Mouse (Mus musculus) liver (tissue): Measurements from ENCODE around the gene Ring1.

Experiments used
- DNase-seq: peaks from one replicate; pipeline ENCODE4 v3.0.0-alpha.2; 2020; ENCODE audit warnings: mixed read lengths

Ring1 gene

DNA sequence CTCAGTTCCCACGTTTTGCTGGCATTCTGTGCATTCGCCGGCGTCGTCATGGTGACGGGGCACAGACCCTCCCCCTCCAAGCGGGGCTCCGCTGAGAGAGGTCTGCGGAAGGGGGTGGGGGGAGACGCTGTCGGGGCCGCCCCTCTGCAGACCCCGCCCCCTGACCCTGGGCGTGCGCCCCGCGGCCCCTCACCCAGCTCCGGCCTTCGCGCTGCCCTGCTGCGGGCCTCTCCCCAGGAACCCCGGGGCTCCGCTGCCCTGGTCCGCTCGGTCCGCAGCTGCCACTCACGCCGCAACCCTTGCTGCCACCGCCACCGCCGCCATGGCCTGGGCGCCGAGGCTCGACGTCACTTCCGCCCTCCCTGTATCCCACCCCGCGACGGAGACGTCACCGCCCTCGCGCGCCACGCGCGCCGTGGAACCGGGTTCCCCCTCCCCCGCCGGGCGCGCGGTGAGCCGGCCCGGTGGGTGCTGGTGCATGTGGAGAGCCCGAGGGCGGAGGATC lies at the start of gene Ring1:
Gene Ring1 (minus strand): TSS at position 364 of the 505 bp plus-strand sequence.
- peak; percentile 82 for DNase-seq

DNA sequence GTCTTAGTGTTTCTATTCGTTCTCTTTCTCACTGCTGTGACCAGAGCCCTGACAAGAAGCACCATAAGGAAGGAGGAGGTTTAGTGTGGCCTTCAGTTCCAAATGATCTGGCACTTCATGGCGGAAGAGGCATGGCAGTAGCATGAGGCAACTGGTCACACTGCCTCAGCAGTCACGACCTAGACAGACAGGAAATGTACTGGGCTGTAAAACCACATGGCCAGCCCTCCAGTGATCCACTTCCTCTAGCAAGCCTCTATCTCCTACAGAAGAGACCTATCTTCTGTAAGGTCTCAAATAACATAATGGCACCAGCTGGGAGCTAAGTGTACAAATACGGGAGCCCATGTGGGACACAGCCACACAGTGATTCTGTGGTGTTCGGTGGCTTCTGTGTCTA lies 47.6 kb upstream of the Ring1 start:
- no peak for DNase-seq

DNA sequence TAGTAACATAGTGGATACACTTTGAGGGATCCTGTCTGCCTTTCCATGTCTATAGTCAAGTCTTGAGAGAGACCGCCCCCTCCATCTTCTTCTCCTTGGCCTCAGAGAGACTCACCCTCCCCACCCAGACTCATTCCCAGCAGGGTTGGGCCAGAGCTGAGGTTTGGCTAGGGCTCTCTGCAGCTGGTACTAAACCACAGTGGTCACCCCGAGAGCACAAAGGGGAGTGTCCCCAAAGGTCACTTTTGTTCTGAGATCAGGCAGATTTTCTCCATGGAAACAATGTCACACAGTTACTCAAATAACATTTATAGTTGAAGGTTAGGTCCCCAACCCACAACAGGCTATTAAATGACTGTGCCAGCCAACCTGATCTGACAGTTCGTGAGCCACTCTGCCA lies 44.4 kb upstream of the Ring1 start:
- DNase-seq = no peak

DNA sequence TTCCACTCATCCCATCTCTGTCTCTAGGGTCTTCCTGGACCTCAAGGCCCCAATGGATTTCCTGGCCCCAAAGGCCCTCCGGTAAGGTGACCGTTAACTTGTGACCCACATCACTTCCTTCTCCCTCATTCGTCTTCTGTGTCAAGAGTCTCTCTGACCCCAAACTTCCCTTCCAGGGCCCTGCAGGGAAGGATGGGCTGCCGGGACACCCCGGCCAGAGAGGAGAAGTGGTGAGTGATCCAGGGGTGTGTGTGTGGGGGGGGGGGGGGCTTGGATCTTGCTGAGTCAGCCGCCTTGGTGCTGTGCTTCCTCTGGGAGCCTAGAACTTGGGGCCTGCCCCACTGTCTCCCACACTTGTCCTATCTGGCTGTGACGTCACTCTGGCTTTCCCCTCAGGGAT lies 32.7 kb upstream of the Ring1 start:
- DNase-seq = peak; percentile 36

DNA sequence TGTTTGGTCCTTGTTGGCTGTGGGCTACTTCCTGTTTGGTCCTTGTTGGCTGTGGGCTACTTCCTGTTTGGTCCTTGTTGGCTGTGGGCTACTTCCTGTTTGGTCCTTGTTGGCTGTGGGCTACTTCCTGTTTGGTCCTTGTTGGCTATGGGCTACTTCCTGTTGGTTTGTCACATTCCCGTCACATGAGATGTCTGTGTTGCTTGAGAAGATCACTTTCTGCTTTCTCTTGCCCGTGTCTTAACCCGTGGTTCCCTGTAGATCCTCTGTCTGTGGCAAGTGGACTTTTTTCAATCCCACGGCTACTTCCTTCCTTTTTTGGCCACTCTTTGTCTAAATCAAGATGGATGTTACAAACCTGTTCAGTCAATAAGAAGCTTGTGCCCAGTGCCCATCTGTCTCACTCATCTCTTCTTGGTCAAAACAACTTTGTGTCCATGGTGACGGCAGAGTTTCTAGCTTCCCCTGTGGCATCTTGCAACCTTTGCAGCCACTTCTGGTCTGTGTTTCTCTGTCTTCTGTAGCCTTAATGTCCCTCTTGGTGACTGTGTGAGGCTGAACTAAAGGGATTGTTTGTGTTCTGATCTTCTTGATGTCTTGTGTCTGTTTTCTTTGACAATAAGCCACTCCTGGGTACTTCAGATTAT lies 23.0 kb upstream of the Ring1 start:
- no peak for DNase-seq

DNA sequence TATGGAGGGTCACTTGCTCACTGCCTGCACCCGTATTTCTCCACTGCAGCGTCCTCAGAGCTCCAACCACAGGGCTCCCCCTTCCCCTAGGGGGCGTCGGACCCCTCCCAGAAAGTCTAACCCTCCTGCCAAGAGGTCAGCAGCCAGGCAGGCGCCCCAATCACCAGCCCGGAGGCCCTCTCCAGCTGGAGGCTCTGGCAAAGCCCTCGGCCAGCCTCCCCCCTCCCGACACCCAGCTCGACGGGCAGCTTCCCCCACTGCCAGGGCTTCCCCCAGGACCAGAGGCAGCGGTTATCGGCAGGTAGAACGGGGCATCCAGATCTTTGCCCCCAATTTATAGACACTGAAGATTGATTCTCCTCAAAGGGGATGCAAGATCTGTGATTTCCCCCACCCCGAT lies 21.5 kb upstream of the Ring1 start:
- no peak for DNase-seq

DNA sequence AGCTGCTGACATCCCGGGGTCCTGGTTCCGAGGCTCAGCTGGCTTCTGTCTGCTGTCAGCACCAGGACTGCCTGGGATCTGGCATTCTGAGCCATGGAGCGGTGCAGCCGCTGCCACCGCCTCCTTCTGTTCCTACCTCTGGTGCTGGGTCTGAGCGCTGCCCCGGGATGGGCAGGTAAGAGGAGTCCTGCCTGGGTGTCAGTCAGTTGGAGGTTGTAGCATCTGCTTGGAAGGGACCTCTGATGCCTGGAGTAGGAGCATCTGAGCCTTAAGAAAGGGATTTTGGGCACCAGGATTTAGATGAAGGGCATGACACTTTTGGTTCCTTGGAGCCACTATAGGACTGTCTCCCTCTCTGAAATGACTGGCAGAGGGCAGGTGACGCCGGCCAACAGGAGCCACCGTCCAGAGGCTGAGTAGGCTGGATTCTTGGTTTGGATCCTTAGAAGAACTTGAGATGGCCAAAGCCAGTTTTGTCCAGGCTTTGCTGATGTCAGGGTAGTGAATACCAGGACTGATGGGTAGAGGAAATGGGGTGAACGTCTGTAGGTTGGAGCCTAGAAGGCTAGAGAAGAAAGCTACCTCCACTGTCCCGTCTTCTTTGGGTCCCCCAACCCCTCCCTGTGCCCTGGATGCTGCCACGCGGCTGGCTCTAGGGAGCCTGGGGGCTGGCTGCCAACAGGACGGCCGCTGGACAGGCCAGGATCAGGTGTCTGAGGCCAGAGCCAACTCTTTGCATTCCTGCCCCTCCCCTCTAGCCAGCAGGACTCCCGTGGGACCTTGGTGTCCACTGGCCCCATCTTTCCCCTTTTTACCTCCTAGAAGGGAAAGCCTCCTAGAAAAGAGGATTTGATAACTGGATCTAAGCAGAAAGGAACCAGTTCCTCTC lies 15.3 kb upstream of the Ring1 start:
- no peak for DNase-seq

DNA sequence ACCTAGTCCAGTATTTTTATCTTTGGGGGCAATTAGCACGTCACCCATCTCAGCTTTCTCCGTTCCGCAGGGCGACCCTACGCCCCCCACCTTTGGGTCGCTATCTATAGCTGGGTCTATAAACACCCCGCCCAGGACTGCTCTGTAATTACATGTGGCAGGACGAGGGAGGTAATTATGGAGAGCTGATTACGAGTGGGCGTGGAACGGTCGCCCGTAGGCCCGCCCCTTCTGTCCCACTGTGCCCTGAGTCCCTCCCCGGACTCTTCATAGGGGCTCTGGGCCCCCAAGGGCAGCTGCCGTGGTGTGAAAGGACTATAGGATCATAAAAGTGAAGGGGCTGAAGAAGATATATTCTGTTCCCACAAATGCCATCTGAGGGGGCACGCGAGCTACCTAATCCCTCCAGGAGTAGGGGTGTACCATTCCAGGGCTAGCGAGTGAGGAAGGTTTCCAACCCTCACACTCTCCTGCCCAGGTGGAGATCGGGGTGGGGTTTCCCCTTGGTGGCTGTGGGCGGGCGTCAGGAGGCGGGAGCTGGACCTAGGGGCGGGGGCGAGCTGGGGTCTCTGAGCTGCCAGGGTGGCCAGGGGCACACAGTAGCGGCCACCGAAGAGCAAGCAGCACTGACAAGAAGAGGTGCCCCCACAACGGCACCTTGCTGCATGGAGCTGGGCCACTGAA lies 14.5 kb upstream of the Ring1 start, which contains the start of gene Col11a2:
Gene Col11a2 (plus strand): TSS at position 560 of the 684 bp plus-strand sequence.
- DNase-seq = no peak

DNA sequence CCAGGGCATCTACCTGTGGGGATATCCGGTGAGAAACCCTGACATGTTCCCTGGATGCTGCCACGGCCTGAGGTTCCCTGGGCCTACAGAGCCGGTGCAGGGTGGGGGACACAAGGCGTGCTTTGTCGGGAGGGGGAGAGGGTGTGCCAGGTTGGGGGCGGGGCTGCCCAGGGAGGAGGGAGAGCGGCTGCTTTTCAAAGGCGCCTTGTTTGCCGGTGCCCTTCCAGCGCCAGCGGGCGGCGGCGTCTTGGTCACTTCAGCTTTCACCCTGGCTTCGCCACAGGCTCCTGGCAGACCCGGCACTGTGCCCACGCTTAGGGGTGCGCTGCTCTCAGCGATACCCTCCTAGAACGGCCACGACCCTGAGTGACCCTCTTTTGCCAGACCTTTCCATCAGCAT lies 14.0 kb upstream of the Ring1 start:
- DNase-seq = peak; percentile 34

DNA sequence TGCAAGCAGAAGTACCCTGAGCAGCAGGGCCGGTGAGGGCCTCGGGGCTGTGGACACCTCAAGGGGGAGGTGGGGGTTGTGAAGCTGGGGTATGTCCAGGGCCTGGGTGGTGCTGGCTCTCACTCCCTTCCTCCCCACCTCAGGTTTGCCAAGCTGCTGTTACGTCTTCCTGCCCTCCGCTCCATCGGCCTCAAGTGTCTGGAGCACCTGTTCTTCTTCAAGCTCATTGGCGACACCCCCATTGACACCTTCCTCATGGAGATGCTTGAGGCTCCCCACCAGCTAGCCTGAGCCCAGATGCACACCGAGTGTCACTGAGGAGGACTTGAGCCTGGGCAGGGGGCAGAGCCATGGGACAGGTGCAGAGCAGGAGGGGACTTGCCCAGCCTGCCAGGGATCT lies 12.8 kb upstream of the Ring1 start:
- DNase-seq = no peak

DNA sequence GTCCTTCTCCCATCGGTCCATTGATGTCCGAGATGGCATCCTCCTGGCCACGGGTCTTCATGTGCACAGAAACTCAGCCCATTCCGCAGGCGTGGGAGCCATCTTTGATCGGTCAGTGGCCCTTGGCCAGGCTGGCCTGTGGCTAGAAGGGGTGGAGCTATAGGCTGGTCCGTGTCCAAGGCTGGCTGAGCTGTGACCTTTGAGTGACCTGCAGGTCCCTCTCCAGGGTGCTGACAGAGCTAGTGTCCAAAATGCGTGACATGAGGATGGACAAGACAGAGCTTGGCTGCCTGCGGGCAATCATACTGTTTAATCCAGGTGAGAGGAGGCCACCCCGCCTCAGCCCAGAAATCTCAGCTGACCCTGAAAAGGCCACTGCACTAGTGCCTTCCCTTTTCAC lies 12.2 kb upstream of the Ring1 start:
- DNase-seq = peak; percentile 37

DNA sequence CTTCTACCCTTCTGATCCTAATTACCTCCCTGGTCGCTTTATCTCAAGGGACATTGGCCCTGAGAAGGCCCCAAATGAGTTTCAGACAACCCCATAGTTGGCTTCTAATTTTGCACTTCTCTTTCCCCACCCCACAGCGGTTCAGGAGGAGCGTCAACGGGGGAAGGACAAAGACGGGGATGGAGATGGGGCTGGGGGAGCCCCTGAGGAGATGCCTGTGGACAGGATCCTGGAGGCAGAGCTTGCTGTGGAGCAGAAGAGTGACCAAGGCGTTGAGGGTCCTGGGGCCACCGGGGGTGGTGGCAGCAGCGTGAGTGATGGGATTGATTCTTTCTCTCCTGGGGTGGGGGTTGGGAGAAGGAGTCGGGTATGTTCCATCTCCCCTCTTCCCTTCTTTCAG lies 11.0 kb upstream of the Ring1 start:
- no peak for DNase-seq

DNA sequence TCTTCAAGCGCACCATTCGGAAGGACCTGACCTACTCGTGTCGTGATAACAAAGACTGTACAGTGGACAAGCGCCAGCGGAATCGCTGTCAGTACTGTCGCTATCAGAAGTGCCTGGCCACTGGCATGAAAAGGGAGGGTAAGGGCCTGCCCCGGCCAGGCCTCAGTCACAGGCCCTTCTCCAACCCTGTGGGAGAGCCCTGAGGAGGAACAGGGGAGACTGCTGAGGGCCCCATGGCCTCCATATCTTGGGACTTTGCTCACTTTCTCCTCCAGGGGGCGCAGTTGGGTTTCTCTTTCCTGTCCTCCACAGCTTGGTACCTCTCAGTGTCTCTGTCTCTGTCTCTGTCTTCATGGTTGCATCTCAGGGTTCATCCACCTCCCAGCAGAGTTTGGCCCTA lies 9.6 kb upstream of the Ring1 start:
- peak; percentile 77 for DNase-seq

DNA sequence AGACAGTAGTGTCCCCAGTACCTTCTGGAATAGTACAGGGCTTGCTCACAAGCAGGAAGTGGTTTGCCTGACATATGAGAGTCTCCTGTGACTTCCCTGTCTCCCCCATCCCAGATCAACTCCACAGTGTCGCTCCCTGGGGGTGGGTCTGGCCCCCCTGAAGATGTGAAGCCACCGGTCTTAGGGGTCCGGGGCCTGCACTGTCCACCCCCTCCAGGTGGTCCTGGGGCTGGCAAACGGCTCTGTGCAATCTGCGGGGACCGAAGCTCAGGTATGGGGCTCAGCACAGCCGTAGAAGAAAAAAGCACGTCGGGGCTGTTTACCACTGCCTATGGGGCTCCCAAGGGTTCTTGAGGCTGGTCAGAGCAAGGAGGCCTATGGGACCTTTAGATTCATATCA lies 9.0 kb upstream of the Ring1 start:
- no peak for DNase-seq

DNA sequence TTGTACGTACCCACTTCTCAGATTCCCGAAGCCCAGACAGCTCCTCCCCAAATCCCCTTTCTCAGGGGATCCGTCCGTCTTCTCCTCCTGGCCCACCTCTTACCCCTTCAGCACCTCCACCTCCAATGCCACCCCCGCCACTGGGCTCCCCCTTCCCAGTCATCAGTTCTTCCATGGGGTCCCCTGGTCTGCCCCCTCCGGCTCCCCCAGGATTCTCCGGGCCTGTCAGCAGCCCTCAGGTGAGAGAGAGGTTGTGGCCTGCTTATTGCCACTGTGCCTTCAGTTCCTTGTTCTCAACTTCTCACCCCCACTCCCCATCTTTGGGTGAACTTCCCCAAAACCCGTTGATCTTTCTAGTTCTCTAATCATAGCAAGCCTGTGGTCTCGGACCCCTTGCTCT lies 8.3 kb upstream of the Ring1 start:
- DNase-seq = no peak

DNA sequence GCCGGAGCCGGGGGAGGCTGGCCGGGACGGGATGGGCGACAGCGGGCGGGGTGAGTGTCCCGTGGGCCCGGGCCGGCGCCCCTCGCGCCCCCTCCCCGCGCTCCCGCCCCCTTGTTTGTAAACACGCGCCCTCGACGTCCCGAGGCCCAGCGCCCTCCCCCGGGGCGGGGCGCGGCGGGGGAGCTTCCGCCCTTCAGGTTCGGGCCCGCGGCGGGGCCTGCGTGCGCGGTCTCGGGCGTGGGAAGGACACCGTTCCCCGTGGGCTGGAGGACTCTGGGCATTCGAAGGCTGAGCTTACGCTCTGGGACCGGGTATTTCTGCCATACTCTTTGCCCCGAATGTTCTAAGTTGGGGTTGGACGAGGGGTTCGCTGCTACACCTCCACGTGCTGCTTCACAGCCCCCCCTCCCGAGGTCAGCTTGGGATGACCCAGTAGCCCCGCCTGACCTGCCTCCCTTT lies 7.7 kb upstream of the Ring1 start:
- peak; percentile 80 for DNase-seq

DNA sequence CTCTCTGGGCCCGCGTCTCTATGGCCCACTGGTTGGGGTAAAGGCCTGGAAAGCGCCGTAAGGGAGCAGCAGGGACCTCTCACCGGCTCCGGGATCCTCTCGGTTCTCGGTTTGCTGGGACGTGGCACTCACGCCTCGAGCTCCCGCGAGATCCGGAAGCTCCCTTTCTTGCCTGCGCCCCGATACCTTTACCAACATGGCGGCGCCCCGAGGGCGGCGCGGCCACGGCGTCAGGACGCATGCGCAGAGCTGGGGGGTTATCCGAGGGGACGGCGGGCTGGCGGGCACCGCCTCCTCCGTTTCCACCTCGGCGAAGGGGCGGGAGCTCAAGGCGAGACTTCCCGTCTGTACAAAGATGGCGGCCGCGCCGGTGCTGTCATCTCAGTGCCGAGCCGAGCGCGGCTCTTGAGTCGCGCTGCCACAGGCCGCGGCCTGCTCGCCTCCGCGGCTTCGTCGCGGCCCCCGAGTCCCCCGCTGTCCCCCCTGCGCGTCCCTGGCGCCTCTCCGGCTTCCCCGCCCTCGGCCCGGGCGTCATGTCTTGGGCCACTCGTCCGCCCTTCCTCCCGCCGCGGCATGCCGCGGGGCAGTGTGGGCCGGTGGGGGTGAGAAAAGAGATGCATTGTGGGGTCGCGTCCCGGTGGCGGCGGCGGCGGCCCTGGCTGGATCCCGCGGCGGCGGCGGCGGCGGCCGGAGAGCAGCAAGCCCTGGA lies 7.1 kb upstream of the Ring1 start, which contains the start of the genes Slc39a7 and Rxrb:
Gene Slc39a7 (minus strand): TSS at position 218 of the 709 bp plus-strand sequence.
Gene Rxrb (plus strand): TSS at position 348 of the 709 bp plus-strand sequence.
- peak; percentile 99 for DNase-seq

DNA sequence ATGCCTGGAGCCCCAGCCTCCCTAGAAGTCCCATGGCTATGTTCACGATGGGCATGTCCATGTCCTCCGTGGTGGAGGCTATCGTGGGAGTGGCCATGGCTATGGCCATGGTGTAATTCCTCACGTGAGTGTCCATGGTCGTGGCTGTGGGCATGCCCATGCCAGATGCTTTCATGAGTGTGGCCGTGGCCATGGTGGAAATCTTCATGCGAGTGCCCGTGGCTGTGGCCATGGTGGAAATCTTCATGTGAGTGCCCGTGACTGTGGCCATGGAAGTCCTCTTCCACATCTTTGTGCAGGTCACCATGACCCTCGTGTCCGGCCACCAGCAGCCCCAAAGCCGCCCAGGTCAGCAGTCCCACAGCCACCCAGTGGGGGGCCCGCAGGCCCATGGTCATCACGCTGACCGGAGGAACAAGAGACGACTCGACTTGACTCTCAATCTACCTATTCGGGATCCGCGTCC lies 6.4 kb upstream of the Ring1 start:
- DNase-seq = no peak

DNA sequence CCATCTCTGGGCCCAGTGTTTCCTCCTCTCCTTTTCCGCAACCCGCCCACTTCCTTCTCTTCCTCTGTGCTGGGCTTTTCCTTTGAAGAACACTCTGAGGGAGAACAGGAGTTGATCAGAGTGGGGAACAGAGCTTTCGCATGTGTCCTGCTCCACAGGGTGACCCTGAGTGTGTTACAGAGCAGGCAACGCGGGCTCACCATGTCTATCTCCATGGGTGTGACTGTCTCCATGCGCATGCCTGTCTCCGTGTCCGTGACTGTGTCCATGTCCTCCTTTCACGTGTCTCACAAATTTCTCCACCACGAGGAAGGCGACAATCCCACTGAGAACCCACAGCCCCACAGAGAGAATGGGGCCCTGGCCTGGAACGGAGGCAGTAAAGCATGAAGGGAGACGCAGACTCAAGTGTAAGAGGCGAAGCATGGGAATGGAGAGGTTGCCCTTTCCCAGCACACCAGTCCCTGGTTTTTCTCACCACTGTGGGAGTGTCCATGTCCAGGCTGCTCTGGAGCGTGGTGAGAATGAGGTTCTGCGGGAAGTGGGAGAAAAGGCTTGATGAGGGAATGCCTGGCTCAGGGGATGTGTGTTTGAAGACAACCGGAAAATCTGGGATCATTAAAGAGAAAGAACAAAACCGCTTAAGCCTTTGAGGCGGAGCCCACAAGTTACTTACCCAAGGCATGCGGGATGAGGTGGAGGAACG lies 5.6 kb upstream of the Ring1 start:
- no peak for DNase-seq

DNA sequence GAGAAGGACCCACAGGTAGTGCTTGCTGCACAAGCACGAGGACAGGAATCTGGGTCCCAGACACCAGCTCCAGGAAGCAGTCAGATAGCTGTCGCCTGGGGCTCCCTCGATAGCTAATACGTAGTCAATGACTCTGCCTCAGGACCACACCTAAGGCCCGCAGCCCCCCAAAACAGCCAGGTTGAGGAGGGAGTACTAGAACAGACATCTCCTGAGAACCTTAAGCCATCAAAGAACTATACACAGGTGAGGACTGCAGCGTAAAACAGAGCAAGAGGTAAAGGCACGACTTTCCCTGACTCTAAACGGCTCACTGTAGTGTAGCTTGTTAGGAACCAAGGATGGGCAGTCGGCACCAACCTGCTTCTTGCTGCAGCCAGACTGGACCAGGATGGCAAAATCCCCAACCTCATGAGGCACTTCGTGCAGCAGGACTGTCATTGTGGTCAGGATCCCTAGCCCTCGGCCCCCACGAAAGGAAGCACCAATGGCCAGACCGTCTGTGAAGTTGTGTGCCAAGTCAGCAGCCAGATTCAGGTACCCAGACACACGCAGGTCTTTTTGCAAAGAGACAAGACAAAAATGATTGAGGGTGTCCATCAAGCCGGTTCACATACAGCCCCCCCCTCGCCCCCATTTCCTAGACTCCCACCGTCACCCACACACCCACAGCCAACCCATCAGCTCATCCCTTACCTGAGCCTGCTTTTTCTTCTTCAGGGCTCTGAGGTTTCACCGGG lies 4.8 kb upstream of the Ring1 start:
- no peak for DNase-seq
